Mouse (Mus musculus): ENCODE data around the gene Rnf166. TPM values are rescaled to one million over a fixed set of nuclear protein-coding genes. Genes with fewer than 3 reads are reported as not detected.
A peak's percentile ranks its signal among the peaks of the same experiment; 100 is the strongest.

Rnf166 gene
- polyA plus RNA-seq, 1 experiment = 1.8 TPM

GRCm38 (mm10) chr8:122445203-122445602 is 30.7 kb downstream of the Rnf166 start:
- Histone ChIP-seq H3K36me3 (ENCODE audit: control insufficient read depth) (no peaks in the 10 kb centered on the region; the same call in 1 of the 2 replicates), H3K27me3 (ENCODE audit: control insufficient read depth) (peaks cover 9% of the 10 kb centered on the region), H3K9me3 (ENCODE audit: control insufficient read depth, low read length) (no peaks in the 10 kb centered on the region), H3K4me3 (replicated peaks) (no peak overlapping the region), H3K4me1 (ENCODE audit: control insufficient read depth) (peaks cover 30% of the 10 kb centered on the region)
- no peak for TF ChIP-seq TAL1 (IDR thresholded peaks at IDR 0.05; ENCODE audit: low read length)
- TF ChIP-seq GATA1 (IDR thresholded peaks at IDR 0.05; ENCODE audit: low read length) = no peak

GRCm38 (mm10) chr8:122444058-122444748 is 31.7 kb downstream of the Rnf166 start:
- Histone ChIP-seq H3K27me3 (ENCODE audit: control insufficient read depth) (peaks cover 9% of the 10 kb centered on the region), H3K4me1 (ENCODE audit: control insufficient read depth) (peaks cover 30% of the 10 kb centered on the region), H3K4me3 (replicated peaks) (peak overlapping the region; percentile 71), H3K36me3 (ENCODE audit: control insufficient read depth) (peaks cover 10% of the 10 kb centered on the region), H3K9me3 (ENCODE audit: control insufficient read depth, low read length) (peaks cover 3% of the 10 kb centered on the region)
- TF ChIP-seq GATA1 (IDR thresholded peaks at IDR 0.05; ENCODE audit: low read length) (no peak), TAL1 (IDR thresholded peaks at IDR 0.05; ENCODE audit: low read length) (no peak)

- peak within 1 kb of the TSS; percentile 71 for H3K4me3 ChIP-seq (replicated peaks)
Measured at GRCm38 (mm10) chr8:122443262-122444006, 32.4 kb downstream of the Rnf166 start, which contains the start of gene Mvd. Gene Mvd (minus strand): TSS chr8:122443422.

GRCm38 (mm10) chr8:122442781-122443180 is 33.1 kb downstream of the Rnf166 start:
- Histone ChIP-seq H3K4me1 (ENCODE audit: control insufficient read depth) (peaks cover 36% of the 10 kb centered on the region), H3K9me3 (ENCODE audit: control insufficient read depth, low read length) (peaks cover 4% of the 10 kb centered on the region), H3K36me3 (ENCODE audit: control insufficient read depth) (peaks cover 19% of the 10 kb centered on the region), H3K27me3 (ENCODE audit: control insufficient read depth) (peaks cover 9% of the 10 kb centered on the region), H3K4me3 (replicated peaks) (peak overlapping the region; percentile 71)
- TF ChIP-seq TAL1 (IDR thresholded peaks at IDR 0.05; ENCODE audit: low read length) = no peak
- TF ChIP-seq GATA1 (IDR thresholded peaks at IDR 0.05; ENCODE audit: low read length) = no peak

More at GRCm38 (mm10) chr8:122443262-122444006, 32.4 kb downstream of the Rnf166 start, which contains the start of gene Mvd:
- H3K4me1 ChIP-seq (ENCODE audit: control insufficient read depth) = peaks cover 34% of the 10 kb centered on the region
- TF ChIP-seq GATA1 (IDR thresholded peaks at IDR 0.05; ENCODE audit: low read length) (no peak), TAL1 (IDR thresholded peaks at IDR 0.05; ENCODE audit: low read length) (no peak)
- H3K9me3 ChIP-seq (ENCODE audit: control insufficient read depth, low read length) = peaks cover 4% of the 10 kb centered on the region
- H3K36me3 ChIP-seq (ENCODE audit: control insufficient read depth) = peaks cover 15% of the 10 kb centered on the region
- H3K27me3 ChIP-seq (ENCODE audit: control insufficient read depth) = peaks cover 9% of the 10 kb centered on the region

GRCm38 (mm10) chr8:122442356-122442755 is 33.5 kb downstream of the Rnf166 start:
- no peak for TF ChIP-seq TAL1 (IDR thresholded peaks at IDR 0.05; ENCODE audit: low read length)
- TF ChIP-seq GATA1 (IDR thresholded peaks at IDR 0.05; ENCODE audit: low read length) = no peak
- peaks cover 7% of the 10 kb centered on the region for H3K27me3 ChIP-seq (ENCODE audit: control insufficient read depth)
- H3K9me3 ChIP-seq (ENCODE audit: control insufficient read depth, low read length) = peaks cover 4% of the 10 kb centered on the region
- H3K36me3 ChIP-seq (ENCODE audit: control insufficient read depth) = peaks cover 22% of the 10 kb centered on the region
- H3K4me3 ChIP-seq (replicated peaks) = peak overlapping the region; percentile 71
- H3K4me1 ChIP-seq (ENCODE audit: control insufficient read depth) = peaks cover 36% of the 10 kb centered on the region

- H3K4me3 ChIP-seq (replicated peaks) = no peak overlapping the region
- H3K4me1 ChIP-seq (ENCODE audit: control insufficient read depth) = peaks cover 38% of the 10 kb centered on the region
- peaks cover 4% of the 10 kb centered on the region for H3K9me3 ChIP-seq (ENCODE audit: control insufficient read depth, low read length)
- peaks cover 2% of the 10 kb centered on the region; the same call in 1 of the 2 replicates for H3K27me3 ChIP-seq (ENCODE audit: control insufficient read depth)
- H3K36me3 ChIP-seq (ENCODE audit: control insufficient read depth) = peaks cover 30% of the 10 kb centered on the region
- TF ChIP-seq TAL1 (IDR thresholded peaks at IDR 0.05; ENCODE audit: low read length) (no peak), GATA1 (IDR thresholded peaks at IDR 0.05; ENCODE audit: low read length) (no peak)
Measured at GRCm38 (mm10) chr8:122441326-122441725, 34.5 kb downstream of the Rnf166 start.

- H3K27me3 ChIP-seq (ENCODE audit: control insufficient read depth) = 0 out of 2 replicates have a peak, but pooled peaks cover 2% of the 10 kb centered on the region
- H3K4me3 ChIP-seq (replicated peaks) = no peak overlapping the region
- peaks cover 38% of the 10 kb centered on the region for H3K36me3 ChIP-seq (ENCODE audit: control insufficient read depth)
- H3K4me1 ChIP-seq (ENCODE audit: control insufficient read depth) = peaks cover 26% of the 10 kb centered on the region
- no peak for TF ChIP-seq GATA1 (IDR thresholded peaks at IDR 0.05; ENCODE audit: low read length)
- H3K9me3 ChIP-seq (ENCODE audit: control insufficient read depth, low read length) = peaks cover 9% of the 10 kb centered on the region
Measured at GRCm38 (mm10) chr8:122439336-122439735, 36.5 kb downstream of the Rnf166 start.

- TF ChIP-seq GATA1 (IDR thresholded peaks at IDR 0.05; ENCODE audit: low read length) = no peak
- no peak for TF ChIP-seq TAL1 (IDR thresholded peaks at IDR 0.05; ENCODE audit: low read length)
- Histone ChIP-seq H3K9me3 (ENCODE audit: control insufficient read depth, low read length) (peaks cover 9% of the 10 kb centered on the region), H3K4me1 (ENCODE audit: control insufficient read depth) (peaks cover 23% of the 10 kb centered on the region), H3K36me3 (ENCODE audit: control insufficient read depth) (peaks cover 43% of the 10 kb centered on the region), H3K4me3 (replicated peaks) (no peak overlapping the region), H3K27me3 (ENCODE audit: control insufficient read depth) (peaks cover 7% of the 10 kb centered on the region)
Measured at GRCm38 (mm10) chr8:122437708-122438331, 38.0 kb downstream of the Rnf166 start.

All from erythroblast, embryonic 14.5 days (primary cell).